Mouse (Mus musculus) spleen, postnatal 4 days (tissue): ENCODE data around the gene Il25.
A peak's percentile ranks its signal among the peaks of the same experiment; 100 is the strongest.
"Not testable (repeated sequence)": the region's sequence is repeated elsewhere in the genome, so short reads cannot be mapped to it uniquely, and the experiment has no call there.

ENCODE experiments used
- DNase-seq, 2 experiments: peaks; one replicate each; pipeline ENCODE4 v3.0.0; 2022; ENCODE audit warnings: low spot score in 2 of 2

The Il25 gene

DNA sequence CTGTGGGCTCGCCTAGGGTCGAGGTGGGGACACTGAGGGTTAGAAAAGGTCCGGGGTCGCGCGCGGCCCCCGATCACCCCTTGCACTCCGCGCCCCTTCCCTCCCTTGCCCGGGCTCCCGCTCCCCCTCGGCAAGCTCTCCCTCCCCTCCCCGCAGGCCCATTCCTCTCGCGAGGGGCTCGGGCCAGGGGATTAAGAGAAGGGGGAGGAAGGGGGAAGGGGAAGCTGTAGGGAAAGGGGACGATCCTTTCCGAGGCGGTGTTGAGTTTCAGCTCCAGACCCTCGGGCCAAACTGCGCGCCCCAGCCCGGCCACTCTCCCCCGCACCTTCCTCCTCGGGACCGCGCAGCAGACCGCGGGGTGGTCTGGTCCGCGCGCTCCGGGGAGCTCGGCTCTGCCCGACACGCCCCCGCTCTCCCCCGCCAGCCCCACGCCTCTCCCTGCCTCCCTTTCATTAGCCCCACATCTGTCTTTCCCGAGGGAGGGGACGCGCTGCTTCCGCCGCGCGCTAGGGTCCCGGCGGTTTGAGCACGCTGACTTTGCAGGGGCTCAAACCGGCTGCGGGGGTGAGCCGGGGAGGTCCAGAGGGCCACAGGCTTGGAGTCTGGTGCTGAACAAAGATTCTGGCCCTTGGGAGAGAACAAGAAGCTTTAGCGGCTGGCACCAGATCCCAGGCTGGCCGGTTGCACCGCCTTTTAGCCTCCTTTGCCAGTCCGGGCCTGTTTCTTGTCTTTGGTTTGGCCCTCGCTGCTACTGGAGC is 5.9 kb upstream of the Il25 start:
- DNase-seq: no peak

DNA sequence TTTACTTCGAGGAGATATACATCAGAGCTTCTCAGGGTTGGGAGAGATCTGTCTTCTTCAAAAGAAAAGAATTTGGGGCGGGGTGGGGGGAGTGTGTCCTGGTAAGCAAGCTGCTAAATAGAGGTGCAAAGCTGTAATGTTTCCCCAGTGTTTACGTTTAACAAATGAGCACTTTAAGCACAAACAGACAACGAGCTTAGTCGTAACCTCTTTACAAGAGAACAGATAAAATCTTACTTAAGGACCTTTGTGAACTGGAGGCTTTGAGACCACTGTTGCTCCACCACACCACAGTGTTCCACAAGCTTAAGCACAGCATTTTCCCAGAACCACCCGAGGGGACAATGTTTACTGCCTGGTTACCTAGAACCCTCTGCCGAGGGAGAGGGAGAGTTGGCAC is 5.2 kb upstream of the Il25 start:
- no peak for DNase-seq

DNA sequence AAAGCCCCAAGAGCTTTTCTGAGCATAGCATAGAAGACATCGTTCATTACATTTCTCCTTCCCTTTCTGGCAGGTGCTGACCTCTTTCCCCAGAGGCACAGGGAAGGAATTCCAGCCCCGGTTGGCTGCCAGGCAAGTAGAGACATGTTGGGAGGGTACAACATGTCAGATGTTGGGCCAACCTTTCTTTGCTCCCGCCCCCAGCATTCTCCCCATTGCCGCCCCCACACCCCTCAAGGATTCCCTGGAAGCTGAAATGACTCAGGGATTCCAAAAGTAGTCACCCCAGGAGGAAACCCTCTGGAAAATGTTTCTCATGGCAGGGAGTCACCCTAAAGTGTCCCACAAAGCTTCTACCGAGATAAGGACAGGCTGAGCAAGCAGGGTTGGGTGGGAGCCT is 2.7 kb upstream of the Il25 start:
- DNase-seq: no peak

DNA sequence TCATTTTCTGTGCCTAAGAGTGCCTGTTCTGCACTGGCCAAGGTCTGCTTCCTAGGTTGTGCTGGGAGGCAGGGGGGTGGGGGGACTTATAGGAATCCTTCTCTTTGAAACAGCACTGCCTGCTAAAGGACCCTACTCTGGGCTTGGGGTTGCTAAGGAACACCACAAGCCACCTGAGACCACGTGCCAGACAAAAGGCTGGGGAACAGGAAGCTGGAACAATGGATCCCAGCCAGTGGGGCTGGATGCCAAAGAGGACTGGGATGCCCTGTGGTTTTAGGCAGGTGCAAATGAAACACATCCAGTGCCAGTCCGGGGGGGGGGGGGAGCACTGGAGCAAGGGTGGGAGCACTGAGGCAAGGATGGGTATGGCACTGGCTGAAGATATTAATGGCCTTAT is 2.1 kb upstream of the Il25 start:
- DNase-seq: no peak

DNA sequence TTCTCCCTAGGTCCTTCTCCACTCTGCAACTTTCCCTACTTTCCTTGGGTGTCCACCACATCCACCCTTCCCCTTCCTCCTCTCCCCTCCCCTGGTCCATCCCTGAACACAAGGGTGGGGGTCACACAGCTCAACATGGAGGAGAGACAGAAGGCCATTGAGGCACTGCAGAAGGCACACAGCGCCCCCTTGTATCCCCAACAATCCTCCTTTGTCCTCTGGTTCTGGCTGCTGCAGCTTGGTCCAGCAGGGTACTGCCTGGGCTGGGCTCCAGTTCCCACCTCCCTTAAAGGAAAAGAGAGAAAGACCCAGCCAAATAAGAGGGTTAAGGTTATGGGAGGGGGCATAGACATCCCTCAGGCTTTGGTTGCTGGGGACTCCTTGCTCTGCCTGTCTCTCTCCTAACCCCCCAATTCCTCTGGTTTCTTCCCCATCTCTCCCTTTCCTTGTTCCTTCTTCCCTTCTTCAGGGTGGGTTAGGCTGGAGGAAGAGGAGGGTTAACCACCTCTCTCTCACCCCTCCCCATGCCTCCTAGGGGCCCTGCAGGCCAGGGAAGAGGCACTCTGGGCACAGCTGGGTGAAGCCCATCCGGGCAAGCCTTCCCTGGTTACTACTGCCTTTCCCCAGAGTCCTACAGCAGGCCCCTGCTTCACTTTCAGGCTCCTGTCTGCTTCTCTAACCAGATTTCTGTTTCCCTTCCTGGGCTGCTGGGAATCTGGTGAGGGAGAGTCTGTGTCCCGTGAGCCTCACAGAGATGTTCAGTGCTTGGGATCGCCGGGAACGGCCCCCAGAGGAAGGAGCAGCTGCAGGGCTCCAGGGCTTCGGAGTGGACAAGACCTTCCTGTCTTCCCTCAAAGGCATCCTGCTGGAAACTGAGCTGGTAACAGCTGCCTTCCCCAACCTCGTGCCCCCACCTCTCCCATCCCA is 3.7 kb downstream of the Il25 start, which contains the start of gene Cmtm5:
TSS of gene Cmtm5 (plus strand) at position 358 of the 927 bp plus-strand sequence.
- no peak for DNase-seq

DNA sequence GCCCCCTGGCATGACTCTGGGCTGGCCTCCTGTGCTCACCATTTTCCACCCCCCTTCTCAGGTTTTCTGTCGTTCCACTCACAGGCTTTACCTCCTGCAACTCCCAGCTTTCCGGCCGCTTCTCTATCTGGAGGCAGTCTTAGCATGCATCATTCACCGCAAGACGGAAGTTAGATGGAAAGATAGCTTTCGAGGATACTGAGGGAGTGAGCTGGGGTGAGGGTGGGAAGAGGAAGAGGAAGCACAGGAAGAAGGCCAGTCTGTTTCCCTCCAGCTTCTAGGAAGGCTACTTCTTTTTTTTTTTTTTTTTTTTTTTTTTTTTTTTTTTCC is 4.3 kb downstream of the Il25 start:
- DNase-seq: no peak

DNA sequence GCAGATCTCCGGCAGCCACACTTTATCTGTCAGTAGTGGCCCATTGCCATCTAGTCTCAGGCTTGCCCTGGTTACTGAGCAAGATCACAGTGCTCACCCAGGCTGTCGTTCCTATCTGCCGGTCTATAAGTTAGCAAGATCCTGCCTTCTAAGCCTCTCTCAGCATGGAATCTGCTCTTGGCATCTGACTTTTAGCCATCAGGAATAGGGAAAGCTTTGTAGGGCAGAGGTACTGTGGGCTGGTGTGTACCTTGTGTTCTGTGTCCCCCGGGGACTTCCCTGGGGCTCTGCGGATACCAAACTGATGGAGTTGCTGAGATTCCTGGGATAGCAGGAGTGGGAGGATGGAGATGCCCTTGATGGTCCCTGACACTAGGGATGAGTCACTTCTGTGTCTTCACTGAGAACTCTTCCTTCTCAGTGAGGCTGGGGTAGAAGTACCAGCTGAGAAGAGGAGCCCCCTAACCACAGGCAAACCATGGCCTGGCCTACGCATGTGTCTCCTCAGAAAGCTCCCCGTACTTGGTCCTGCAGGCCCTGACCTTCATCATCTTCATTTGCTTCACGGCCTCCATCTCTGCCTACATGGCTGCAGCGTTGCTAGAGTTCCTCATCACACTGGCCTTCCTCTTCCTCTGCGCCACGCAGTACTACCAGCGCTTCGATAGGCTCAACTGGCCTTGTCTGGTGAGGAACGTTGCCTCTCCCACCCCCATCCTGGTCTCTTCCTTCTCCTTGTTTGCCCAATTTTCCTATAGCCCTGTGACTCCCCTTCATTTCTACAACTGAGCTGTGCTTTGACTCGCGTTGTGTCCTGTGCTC is 5.1 kb downstream of the Il25 start:
- DNase-seq: no peak

DNA sequence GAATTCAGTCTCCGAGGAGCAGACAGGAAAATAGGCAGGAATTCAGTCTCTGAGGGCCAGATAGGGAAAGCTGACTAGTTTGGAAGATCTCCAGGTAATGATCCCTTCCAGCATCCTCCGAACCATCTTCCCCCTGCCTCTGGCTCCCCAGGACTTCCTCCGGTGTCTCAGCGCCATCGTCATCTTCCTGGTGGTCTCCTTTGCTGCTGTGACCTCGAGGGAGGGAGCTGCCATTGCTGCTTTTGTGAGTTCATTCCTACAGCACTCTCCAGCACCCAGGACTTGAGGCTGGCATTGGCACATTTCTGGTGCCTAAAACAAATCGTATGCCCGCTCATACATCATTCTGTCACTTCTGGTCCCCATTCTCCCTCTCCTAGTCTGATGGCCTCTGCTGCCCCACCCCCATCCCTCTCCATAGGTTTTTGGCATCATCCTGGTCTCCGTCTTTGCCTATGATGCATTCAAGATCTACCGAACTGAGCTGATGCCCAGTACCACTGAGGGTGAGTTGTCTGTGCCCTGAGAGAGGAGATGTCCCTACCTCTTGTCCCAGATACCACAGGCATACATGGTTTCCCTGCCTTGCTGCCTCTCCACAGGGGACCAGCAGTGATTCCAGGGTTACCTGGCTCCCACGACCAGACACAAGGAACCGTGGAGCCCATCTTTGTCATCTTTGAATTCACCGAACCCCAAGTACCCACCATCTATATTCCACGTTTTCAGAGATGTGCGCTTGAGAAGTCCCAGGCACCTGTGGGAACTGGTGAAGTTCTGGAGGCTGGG is 6.1 kb downstream of the Il25 start:
- no peak for DNase-seq

DNA sequence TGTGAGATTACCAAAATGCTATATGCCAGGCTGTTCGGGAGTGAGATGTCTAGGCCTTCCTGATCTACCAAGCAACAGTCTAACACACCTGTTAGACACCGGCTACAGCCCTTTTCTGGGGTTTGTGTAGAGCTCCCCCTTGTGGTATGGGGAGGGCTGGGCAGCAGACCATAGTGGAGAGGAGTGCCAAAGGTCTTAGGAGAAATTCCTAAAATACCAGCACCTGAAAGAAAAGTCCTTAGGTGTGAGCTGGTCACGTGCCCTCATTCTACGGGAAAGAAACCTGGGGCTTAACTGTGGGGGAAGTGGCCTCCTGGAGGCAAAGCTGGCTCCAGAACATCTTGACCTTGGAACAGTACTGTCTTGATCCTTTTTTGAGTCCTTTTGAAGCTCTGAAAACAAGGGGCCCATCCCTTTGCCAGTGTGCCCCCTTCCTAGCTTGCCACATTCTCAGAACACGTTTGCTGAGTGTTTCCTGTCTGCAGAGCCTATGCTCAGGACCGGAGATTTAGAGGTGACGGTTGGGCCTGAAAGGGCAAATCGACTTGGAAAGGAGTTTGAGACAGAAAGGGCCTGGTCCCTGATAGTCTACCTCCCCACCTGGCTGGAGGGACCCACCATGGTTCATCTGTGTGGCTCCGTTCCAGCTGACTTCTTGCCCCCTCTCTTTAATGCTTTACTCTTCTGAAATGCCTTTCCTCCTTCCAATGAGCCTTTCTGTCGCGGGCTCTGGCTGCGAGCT is 7.1 kb downstream of the Il25 start:
- peak; percentile 55 to 76 for DNase-seq

DNA sequence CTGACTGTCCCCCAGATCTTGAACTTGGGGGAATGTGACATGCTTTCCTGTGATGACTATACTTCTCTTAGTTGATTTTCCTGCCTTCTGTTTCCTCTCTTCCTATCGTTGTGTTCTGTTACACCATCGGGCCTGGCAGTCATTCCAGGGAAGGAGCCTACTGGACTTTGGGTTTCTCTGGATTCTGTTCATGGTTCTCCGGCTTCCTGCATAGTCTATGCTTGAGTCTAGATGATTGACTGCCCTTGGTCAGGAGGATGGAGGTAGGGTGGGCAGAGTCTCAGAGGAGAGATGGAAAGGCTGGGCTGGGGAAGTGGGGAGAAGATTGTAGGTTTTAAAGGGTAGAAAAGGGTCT is 7.7 kb downstream of the Il25 start:
- no peak for DNase-seq

DNA sequence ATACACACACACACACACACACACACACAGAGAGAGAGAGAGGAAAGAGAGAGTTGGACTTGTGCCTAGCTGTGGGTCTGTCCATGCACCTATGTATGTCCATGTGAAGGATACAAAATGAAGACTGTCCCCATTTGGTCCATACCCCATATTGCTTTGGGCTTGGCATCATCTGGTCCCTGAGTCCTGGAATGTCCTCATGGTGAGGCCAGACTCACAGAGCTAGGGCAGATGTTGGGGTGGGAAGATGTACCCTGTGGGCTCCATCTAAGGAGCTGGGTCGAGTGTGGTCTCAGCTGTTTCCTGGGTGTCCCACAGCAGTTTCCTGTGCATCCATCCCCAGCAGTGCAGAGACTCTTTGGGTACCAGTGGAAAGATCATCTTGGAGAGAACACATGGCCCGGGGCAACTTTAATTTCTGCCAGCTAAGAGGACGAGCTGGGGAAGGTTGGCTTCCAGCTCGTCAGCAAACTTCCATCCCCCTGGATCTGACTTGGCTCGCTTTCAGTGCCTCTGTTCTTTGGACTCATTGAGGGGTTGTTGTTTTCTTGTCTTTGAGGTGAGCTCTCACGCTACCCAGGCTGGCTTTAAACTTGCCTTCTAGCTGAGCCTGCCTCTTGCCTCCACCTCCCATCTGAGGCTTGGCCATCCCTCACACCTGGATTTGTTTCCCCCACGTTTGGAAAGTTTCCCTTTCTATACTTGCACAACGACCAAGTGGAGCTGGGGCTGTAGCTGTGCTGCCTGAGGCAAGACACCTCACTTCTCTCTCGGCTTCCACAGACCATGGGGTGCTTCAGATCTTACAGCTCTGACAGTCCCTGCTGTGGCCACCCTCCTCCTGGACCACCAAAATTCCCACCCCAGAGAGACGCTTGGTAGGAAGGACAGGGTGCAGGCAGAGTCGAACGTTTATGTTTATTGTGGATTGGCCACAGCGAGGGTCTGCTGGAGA is 8.8 kb downstream of the Il25 start:
- no peak for DNase-seq

DNA sequence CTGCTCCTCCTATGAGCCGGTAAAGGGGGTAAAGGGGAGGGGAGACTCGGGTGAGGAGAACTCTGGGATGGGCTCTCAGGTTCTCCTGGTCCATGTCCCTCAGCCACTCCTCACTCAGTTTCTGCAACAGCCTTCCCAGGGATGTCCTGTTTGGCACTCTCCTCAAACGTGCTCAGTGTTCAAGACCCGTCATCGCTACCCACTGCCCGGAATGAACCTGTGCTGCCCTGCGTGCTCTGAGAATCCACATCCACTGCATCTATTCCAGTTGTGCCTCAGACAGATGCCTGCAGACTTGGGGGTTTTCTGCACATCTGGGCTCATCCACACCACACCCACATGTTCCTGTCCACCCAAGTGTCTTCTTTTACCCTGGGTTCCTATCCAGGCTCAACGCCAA is 10.0 kb downstream of the Il25 start:
- DNase-seq: no peak

DNA sequence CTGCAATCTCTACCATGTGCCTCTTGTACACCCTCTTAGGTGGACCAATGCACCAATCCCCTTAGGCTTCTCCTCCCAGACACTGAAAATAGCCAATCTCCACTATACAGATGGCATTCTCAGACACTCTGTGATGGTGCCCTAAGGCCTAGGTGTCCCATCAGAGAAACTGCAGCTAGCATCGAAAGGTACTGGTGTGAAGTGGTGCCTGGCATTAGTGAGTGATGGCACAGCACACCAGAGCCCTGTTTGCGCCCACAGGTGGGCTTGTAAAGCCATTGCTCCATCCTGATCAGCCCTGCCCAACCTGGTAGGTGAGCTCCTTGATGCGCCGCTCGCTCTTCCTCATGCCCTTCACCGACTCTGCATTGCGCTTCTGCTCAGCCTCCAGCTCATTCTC is 11.5 kb downstream of the Il25 start:
- DNase-seq: no peak

DNA sequence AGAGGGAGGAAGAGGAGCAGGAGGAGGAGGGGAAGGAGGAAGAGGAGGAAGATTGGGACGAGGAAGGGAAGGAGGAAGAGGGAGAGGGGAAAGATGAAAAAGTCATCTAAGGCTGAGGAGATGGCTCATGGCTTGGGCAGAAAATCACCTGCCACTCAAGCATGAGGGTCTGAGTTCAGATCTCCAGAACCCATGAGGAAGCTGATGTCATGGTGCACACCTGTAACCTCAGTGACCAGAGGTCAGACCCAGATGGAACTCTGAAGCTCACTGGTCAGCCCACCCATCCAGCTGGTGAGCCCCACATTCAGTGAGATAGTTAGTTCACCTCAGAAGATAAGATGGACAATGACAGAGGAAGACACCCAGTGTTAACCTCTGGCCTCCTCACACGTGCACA is 12.4 kb downstream of the Il25 start:
- DNase-seq: no peak

DNA sequence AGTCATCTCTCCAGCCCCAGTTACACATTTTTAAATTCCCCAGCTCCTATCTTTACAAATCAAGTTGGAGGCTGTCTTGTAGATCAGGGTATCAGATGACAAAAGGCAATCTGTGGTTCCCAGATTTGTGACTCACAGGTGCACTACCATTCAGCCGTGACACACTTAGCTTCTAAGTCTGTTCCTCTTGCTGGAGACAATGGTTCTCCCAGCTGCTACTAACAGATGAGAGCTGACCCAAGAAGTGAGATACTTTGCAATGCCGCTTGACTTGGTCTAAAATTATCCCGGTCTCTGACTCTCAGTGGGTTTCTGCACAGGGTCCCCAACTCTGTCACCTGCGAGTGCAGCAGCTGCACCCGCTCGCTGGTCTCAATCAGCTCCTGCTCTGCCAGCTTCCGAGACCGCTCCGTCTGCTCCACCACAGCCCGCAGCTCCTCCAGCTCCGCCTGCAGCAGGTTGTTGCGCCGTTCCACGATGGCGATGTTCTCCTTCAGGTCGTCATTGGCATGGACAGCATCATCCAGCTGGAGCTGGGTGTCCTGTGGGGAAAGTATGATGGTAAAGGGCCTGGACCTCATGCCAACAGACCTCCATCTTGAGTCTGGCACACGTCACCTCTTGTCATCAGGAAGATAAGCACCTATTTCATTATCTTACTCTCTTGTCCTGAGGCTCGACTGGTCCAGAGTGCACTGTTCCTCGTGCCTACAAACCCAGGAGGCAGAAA is 13.6 kb downstream of the Il25 start:
- DNase-seq: no peak

DNA sequence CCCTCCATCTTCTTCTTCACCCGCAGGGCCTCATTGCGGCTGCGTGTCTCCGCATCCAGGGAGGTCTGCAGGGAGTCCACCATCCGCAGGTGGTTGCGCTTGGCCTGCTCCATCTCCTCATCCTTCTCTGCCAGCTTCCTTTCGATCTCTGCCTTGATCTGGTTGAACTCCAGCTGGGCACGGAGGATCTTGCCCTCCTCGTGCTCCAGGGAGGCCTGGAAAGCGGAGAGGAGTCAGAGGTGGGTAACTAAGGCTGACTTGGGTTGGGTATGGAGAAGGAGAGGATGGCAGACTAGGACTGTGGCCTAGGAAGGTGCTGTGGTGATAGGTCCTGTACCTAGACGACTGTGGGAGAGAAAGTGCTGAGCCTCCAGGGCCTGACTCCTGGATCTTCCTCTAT is 14.5 kb downstream of the Il25 start:
- not testable (repeated sequence) for DNase-seq

DNA sequence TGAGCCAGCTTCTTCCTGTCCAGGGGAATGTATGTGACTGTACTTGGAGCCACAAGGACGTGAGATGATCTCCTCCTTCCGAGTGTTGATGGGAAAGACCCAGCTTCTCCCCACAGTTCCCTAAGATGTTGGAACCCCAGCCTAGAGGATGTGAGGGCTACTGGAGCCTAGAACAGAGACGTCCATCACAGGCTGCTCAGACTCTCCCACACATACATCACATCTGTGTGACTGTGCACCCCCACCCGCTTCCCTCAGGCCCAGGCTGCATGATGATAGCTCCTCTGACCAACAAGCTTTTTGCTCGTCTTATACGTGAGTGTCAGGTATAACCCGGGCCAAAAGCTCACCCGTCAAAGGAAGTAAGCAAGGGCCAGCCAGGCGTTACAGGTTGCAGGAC is 16.3 kb downstream of the Il25 start:
- no peak for DNase-seq

DNA sequence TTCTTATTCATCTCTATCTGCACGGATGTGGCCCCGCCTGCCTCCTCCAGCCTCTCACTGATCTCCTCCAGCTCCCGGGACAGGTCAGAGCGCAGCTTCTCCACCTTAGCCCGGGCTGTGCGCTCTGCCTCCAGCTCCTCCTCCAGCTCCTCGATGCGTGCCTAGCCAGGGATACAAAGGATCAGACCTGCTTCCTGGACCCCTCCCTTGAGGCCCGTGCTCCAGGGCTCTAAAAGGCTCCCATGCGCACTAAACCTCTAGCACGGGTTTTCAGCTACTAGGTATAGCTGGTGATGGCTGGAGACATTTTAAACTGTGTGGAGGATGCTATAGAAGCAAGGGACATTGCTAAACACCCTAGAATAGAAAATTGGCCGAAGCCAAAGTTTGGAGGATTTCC is 18.0 kb downstream of the Il25 start:
- no peak for DNase-seq

DNA sequence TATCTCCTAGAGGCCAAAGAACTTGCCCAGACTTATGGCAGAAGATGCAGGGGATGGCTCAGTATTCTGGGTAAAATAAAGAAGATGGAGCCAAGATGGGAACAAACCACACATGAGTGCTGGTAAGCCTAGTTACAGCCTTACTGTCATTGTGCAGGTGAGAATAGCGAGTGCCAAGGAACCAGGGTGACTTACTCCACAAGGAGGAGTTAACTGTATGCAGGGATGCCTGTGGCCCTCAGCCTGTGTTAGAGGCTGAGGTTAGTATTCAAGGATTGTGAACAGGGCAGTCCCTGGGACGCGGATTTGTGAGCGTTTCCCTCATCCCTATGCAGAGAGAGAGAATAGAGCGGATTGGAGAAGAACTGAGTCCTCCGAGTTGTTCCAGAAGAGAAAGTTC is 19.1 kb downstream of the Il25 start:
- no peak for DNase-seq
